Mouse (Mus musculus) cerebellum, adult 2 months (tissue): Measurements from ENCODE around the gene Ddr1. TPM values are rescaled to one million over a fixed set of nuclear protein-coding genes. Genes with fewer than 3 reads are reported as not detected.

ENCODE experiments used
- DNase-seq, 2 experiments: peaks; one replicate each; pipeline ENCODE4 v3.0.0; 2021
- H3K27ac ChIP-seq: fragments of 200-500 bp; 2 replicates; pipeline ENCODE4 v1.5.1; 2012; ENCODE audit warnings: low read length, control low read depth, inconsistent platforms; ENCODE audit not compliant: insufficient read depth
- H3K27me3 ChIP-seq: fragments of 200-500 bp; 2 replicates; pipeline ENCODE4 v1.6.1; 2012; ENCODE audit warnings: inconsistent platforms, mild to moderate bottlenecking, low read length, moderate library complexity; ENCODE audit not compliant: control insufficient read depth, insufficient read depth
- H3K4me1 ChIP-seq: fragments of 200-500 bp; 2 replicates; pipeline ENCODE4 v1.6.1; 2011; ENCODE audit warnings: low read length; ENCODE audit not compliant: control insufficient read depth, insufficient read depth
- H3K4me3 ChIP-seq: fragments of 200-500 bp; replicated peaks from 2 replicates; pipeline ENCODE3; 2011; ENCODE audit warnings: mild to moderate bottlenecking, low read depth, low read length, control low read depth; ENCODE audit not compliant: insufficient read depth
- CTCF ChIP-seq: fragments of 200-500 bp; IDR thresholded peaks from 2 replicates; pipeline ENCODE4 v1.5.1; 2011; ENCODE audit warnings: low read depth, mild to moderate bottlenecking, control low read depth, low read length, moderate library complexity, borderline replicate concordance; ENCODE audit not compliant: insufficient read depth
- POLR2A ChIP-seq: fragments of 200-500 bp; IDR thresholded peaks from 2 replicates; pipeline ENCODE4 v1.6.1; 2011; ENCODE audit warnings: low read length, control low read depth, borderline replicate concordance; ENCODE audit not compliant: insufficient read depth
- WGBS: fragments of 180-500 bp; shearing (Covaris S2); methylation state at CpG from one replicate; pipeline ENCODE4 v1.1.7; 2018; 5-methylcytosine and 5-hydroxymethylcytosine counted together
- polyA plus RNA-seq: library from polyadenylated mRNA; depleted of rRNA; stranded (reverse); fragments of >200 nt; gene quantifications from 2 replicates; pipeline ENCODE4 v1.2.3, GENCODE M21; 2012

Ddr1 gene
- polyA plus RNA-seq, 1 experiment, result 76.9 TPM

DNA sequence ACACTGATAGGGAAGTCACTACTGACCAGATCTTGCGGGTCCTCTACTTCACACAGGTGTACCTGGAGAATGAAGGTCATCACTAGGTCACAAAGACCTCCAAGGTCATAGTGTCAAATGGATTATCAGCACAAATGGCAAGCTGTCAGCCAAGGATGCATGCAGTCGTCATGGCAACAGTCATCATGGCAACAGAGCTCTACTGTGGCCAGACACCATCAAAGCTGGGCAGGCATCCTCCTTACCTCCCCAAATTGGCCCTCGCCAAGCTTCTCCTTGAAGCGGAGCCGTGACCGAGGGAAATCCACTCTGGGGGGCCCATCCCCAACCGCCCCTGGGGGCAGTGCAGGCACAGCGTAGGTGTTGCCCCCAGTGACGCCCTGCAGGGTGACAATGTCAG, 19.4 kb downstream of the Ddr1 start:
- TF ChIP-seq CTCF (no peak), POLR2A (no peak)
- H3K4me3 ChIP-seq, result no peak overlapping the region
- no peaks in the 10 kb centered on the region for H3K27me3 ChIP-seq
- no peaks in the 10 kb centered on the region for H3K4me1 ChIP-seq
- H3K27ac ChIP-seq, result no peak overlapping the region
- 34% methylated on average over 9 of the region's 9 CpGs for WGBS
- DNase-seq, result no peak

DNA sequence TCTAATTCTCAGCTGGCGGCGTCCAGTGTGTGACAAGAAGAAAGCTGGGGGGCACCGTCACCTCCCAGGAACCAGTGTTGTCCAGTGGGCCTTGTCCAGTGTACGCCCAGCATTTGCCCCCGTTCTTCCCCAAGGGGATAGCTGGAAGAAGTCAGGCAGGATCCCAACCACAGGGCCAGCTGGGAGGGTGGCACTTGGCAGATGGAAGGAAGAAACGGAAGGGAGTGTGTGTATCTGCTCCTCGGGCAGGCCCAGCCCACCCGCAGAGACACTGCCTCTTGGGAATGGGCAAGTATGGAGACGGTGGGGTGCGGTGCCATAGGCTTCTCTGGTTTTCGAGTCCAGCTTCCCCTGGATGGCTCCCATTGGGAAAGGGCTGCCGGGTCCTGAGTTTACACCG, 22.4 kb downstream of the Ddr1 start:
- Histone ChIP-seq H3K27ac (no peak overlapping the region), H3K27me3 (no peaks in the 10 kb centered on the region), H3K4me3 (no peak overlapping the region), H3K4me1 (no peaks in the 10 kb centered on the region)
- no peak for TF ChIP-seq POLR2A
- TF ChIP-seq CTCF, result no peak
- WGBS, result 59% methylated on average over 13 of the region's 13 CpGs
- no peak for DNase-seq

DNA sequence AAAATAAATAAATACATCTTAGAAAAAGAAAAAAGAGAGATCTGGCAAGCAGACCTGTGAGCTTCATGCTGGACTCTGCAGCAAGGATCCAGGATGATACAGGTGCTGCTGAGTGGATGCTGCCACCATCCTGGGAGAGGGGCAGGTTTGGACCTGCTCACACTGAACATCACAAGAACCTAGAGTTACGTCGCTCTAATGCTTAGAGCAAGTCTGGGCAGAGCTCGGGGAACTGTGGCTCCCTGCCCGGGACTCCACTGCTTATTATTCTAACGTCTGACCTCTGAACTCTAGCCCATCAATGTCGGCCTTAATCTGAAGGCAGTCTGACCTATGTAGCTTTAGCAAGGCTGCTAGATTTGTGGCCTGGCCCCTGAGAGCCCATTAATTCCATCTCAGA, 23.8 kb downstream of the Ddr1 start:
- H3K27me3 ChIP-seq, result no peaks in the 10 kb centered on the region
- no peak for DNase-seq
- no peak overlapping the region for H3K4me3 ChIP-seq
- H3K27ac ChIP-seq, result no peak overlapping the region
- WGBS, result 27% methylated on average over 6 of the region's 6 CpGs
- TF ChIP-seq POLR2A (no peak), CTCF (no peak)
- H3K4me1 ChIP-seq, result no peaks in the 10 kb centered on the region

DNA sequence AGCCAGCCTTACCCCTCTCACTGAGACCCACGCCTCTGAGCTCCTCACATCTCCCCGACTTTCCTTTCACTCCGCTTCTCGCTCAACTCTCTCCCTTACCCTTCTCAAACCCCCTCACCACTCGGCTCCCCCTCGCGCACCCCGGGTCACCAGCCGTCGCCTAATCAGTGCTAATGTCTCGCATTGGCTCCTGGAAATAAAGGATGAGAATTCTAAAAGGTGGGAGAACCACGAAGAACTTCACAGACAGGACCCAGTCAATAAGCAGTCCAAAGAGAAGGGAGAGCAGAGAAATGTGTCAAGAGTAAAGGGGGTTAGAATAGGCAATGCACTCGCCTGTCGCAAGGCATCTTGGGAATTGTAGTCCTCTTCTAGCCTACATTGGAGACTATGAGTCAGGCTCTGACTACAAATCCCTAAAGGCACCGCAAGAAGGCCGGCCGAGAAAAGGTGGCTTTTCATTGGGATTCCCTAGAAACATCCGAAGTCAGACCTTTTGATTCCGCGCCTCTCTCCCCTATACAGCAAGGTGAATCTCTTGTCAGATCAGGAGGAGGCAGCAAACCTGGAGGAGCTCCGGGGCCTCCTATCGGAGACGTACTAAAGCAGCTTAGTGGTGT, 30.9 kb downstream of the Ddr1 start, which contains the start of gene Gtf2h4:
Gene Gtf2h4 (minus strand): TSS at position 324 of the 620 bp plus-strand sequence.
- Histone ChIP-seq H3K27ac (peak within 1 kb of the TSS; percentile 13; the same call in 1 of the 2 replicates), H3K4me1 (no peaks in the 10 kb centered on the region), H3K4me3 (peak within 1 kb of the TSS; percentile 72), H3K27me3 (no peaks in the 10 kb centered on the region)
- DNase-seq, result peak; percentile 86 to 95
- TF ChIP-seq CTCF (no peak), POLR2A (peak; percentile 47; the same call in 1 of the 2 replicates)
- under 1% methylated on average over 23 of the region's 23 CpGs for WGBS

DNA sequence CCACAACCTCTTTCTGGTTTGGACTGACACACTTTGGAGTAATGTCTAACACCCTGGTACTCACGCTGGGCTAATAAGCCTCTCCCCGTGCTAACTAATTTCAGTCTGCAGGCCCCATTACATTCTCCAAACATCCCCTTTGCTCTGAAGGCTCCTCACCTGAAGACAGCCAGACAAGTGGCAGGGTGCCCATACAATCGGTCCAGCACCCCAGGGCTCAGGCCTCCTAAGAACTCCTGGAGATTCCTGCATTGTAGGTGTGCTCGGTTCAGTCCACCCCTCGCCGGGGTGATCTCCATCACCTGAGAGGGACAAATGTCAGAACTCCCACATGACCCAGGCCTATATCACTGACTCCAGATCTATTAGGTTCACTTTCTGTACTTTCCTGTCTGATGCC, 31.9 kb downstream of the Ddr1 start:
- no peak for DNase-seq
- no peak overlapping the region for H3K4me3 ChIP-seq
- no peak overlapping the region for H3K27ac ChIP-seq
- TF ChIP-seq CTCF (no peak), POLR2A (no peak)
- WGBS, result 85% methylated on average over 6 of the region's 6 CpGs
- no peaks in the 10 kb centered on the region for H3K4me1 ChIP-seq
- no peaks in the 10 kb centered on the region for H3K27me3 ChIP-seq

DNA sequence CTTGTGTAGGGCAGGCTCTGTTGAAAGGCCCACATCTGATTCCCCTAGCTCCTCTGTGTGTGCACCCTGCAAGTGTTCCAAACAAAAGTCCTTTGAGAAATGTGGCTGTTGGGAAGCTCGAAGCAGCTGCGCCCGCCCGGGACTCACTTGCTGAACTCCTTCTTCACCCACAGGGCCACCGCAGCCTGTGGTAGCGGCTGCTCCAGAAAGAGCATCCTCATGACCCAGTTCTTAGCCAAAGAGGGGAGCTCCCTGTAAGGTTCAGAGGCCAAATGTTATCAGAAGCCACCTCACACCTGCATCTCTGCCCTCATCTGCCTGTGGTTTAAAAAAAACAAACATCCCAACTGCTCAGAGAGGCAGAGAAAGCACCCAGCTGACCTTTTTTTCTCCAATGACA, 32.6 kb downstream of the Ddr1 start:
- Histone ChIP-seq H3K27ac (no peak overlapping the region), H3K4me1 (no peaks in the 10 kb centered on the region), H3K27me3 (no peaks in the 10 kb centered on the region), H3K4me3 (no peak overlapping the region)
- DNase-seq, result no peak
- no peak for TF ChIP-seq CTCF
- no peak for TF ChIP-seq POLR2A
- WGBS, result 84% methylated on average over 6 of the region's 6 CpGs

DNA sequence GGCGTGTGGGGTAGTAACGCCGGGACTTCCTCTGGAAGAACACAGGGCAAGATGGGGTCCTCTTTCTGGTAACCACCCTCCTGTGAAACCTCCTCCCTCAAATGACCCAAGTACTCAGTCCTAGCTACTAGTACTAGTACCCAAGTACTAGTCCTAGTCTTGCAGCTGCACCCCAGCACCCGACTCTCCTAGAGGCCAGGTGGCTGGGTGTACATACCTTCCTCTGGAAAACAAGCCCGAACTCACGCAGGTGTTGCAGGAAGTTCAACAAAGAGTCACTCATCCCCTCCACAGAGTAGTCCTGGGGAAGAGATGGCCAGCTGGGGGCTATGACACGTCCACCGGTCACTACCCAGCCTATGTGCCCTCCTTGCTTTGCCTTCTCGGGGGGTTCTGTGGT, 34.7 kb downstream of the Ddr1 start:
- H3K27me3 ChIP-seq, result no peaks in the 10 kb centered on the region
- H3K4me3 ChIP-seq, result no peak overlapping the region
- TF ChIP-seq CTCF, result no peak
- TF ChIP-seq POLR2A, result no peak
- H3K27ac ChIP-seq, result no peak overlapping the region
- DNase-seq, result no peak
- peaks cover 6% of the 10 kb centered on the region; the same call in 1 of the 2 replicates for H3K4me1 ChIP-seq
- WGBS, result 93% methylated on average over 9 of the region's 9 CpGs

DNA sequence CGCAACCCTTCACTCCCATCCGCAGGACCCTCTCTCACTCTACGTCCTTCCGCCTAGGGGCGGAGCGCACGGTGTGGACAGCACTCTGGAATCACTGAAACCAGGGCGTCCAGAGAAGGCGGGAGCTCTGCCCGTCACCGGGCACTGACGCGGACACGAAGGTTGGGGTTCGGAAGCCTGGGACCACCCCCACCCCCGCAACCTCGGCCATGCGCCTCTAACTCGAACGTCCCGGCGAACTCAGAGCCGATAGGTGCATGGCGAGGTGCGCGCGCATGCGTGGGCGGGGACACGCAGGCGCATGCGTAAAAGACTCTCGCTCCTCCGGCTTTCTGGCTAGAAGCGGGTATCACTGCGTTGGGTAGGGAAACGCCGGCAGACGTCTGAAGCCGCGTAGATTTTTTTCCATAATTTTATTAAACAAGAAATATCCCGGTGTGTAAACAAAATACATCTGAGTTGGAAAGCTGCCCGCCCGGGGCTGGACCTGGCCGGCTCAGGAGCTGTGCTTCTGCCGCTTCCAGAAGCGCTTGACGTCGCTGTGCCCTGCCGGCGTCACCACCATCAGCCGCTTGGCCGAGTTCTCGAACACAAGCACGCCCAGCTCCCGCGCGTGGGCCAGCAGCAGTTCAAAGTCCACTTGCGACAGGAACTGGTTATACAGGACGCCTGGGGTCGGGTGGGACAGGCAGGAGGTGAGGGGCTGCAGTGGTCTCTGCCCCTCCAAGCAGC, 36.9 kb downstream of the Ddr1 start, which contains the start of gene Vars2:
Gene Vars2 (minus strand): TSS at position 259 of the 732 bp plus-strand sequence.
- H3K27ac ChIP-seq, result peak within 1 kb of the TSS; percentile 53
- under 1% methylated on average over 61 of the region's 61 CpGs for WGBS
- H3K4me1 ChIP-seq, result peaks cover 6% of the 10 kb centered on the region; the same call in 1 of the 2 replicates
- H3K4me3 ChIP-seq, result peak within 1 kb of the TSS; percentile 78
- DNase-seq, result peak; percentile 97 to 98
- no peak for TF ChIP-seq CTCF
- TF ChIP-seq POLR2A, result peak; percentile 95
- H3K27me3 ChIP-seq, result no peaks in the 10 kb centered on the region
